Mouse (Mus musculus) olfactory bulb, adult 2 months (tissue): Measurements from ENCODE around the gene Glt28d2. TPM values are rescaled to one million over a fixed set of nuclear protein-coding genes. Genes with fewer than 3 reads are reported as not detected.

ENCODE experiments used
- H3K27ac ChIP-seq: fragments of 200-500 bp; 2 replicates; pipeline ENCODE4 v1.5.1; 2012; ENCODE audit warnings: low read depth, low read length; ENCODE audit not compliant: insufficient read depth
- H3K4me1 ChIP-seq: fragments of 200-500 bp; 2 replicates; pipeline ENCODE4 v1.6.1; 2012; ENCODE audit warnings: low read length; ENCODE audit not compliant: control insufficient read depth, insufficient read depth
- H3K4me3 ChIP-seq: fragments of 200-500 bp; 2 replicates; pipeline ENCODE4 v1.5.1; 2012; ENCODE audit warnings: mild to moderate bottlenecking, low read depth, low read length, moderate library complexity; ENCODE audit not compliant: insufficient read depth
- CTCF ChIP-seq: fragments of 200-500 bp; IDR thresholded peaks from 2 replicates; pipeline ENCODE4 v1.5.1; 2012; ENCODE audit warnings: low read depth, mild to moderate bottlenecking, low read length, moderate library complexity; ENCODE audit not compliant: insufficient read depth
- POLR2A ChIP-seq: fragments of 200-500 bp; IDR thresholded peaks from 2 replicates; pipeline ENCODE4 v1.6.1; 2012; ENCODE audit warnings: mild to moderate bottlenecking, low read depth, low read length, moderate library complexity; ENCODE audit not compliant: insufficient read depth
- WGBS: fragments of 180-500 bp; shearing (Covaris S2); methylation state at CpG from one replicate; pipeline ENCODE4 v1.1.7; 2018; 5-methylcytosine and 5-hydroxymethylcytosine counted together
- polyA plus RNA-seq: library from polyadenylated mRNA; stranded (reverse); fragments of >200 nt; gene quantifications from 2 replicates; pipeline ENCODE4 v1.2.4, GENCODE M21; 2012; ENCODE audit warnings: low replicate concordance; ENCODE audit not compliant: missing spikeins, insufficient read depth, insufficient read length

The Glt28d2 gene
- polyA plus RNA-seq, 1 experiment: not detected

DNA sequence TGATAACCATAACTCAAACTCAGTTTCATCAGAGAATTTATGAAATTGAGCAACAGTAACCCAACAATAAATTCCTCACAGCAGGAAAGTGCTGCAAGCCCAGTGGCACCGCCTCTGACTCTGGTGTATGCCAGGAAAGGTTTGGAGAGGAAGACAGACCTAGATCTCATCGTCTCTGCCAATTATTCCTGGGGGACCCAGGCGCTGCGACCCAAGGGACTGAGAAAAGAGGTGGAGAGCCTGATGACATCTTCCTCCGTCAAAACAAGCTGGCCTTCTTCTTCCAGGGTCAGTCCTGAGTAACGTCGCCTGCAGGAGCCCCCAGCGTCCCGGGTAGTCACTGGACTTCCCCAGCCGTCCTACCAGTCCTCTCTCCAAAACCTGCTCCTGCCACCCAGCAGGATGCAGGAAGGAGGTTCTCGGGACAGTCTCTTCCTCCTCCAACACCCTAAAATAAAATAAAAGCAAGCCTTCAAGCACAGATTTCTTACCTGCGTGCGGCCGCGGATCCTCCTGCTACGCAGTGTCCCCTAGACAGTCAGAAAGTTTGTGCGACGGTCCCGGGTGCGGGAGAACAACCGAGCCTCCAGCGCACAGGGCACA lies 579 bp downstream of the Glt28d2 start:
- 10% methylated on average over 22 of the region's 22 CpGs for WGBS
- no peak for TF ChIP-seq POLR2A
- TF ChIP-seq CTCF: no peak
- no peak overlapping the region for H3K27ac ChIP-seq
- peaks cover 16% of the 10 kb centered on the region for H3K4me1 ChIP-seq
- H3K4me3 ChIP-seq: peak overlapping the region; percentile 54

- 73% methylated on average over 1 of the region's 1 CpGs for WGBS
- Histone ChIP-seq H3K4me1 (peaks cover 16% of the 10 kb centered on the region), H3K27ac (no peak overlapping the region), H3K4me3 (no peak overlapping the region)
- TF ChIP-seq POLR2A: no peak
- no peak for TF ChIP-seq CTCF
These were observed 1.4 kb downstream of the Glt28d2 start for GRCm38 (mm10) chr3:85885906-85886305.

DNA sequence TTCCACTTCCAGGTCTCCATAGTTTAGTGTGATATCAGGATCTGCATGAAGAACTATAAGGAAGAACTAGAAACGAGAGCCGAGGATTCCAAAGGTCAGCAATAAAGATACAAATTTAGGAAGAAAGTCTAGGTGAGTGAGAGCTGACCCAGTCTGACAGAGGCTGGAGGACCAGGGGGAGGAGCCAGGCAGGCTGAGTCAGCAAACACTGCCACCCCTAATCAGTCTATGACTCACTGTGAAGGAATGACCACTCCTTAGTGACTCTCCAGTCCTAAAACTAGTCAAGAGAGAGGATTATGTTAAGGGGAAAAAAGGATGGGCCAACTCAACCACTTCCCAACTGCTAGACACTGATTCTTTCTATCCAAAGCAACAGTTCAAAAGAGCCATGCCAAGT lies 6.6 kb downstream of the Glt28d2 start:
- no peak overlapping the region for H3K4me3 ChIP-seq
- no peaks in the 10 kb centered on the region for H3K4me1 ChIP-seq
- 99% methylated on average over 2 of the region's 2 CpGs for WGBS
- TF ChIP-seq POLR2A (no peak), CTCF (no peak)
- H3K27ac ChIP-seq: no peak overlapping the region

DNA sequence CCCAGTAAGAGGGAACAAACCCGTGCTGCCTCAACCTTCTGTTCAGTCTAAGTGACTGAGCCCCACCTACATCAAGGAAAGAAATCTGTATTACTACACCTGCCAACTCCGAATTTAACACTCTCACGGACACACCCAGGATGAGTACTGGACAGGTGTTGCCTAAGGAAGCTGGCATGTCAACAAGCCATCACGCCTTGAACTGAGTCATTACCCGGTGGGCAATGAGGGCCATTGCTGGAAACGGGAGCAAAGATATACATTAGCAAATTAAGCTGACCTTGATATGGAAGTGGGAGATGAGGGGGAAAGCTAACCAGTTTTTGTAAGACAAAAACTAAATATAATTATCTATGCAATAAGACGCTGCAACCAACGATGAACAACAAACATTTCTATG lies 7.2 kb downstream of the Glt28d2 start:
- TF ChIP-seq POLR2A: no peak
- no peak for TF ChIP-seq CTCF
- H3K4me1 ChIP-seq: no peaks in the 10 kb centered on the region
- no peak overlapping the region for H3K27ac ChIP-seq
- H3K4me3 ChIP-seq: no peak overlapping the region
- WGBS: 95% methylated on average over 8 of the region's 8 CpGs

DNA sequence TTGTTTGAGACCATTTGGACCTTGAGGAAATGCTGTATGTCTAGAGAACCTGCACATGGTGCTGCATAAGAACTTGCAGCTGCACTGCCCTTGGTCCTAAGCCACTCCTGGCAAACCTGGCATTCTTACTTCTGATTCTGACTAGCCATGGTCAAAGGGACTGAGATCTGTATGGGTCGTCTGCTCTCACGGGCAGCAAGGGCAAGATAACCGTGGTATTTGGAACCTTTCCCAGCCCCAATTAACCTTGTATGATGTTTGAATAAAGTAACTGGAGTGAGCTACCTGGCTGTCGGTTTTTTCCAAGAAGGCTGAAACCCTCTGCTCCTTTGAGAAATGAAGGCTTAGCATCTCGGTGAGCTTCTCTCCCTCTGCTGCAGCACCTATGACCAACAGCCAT lies 8.4 kb downstream of the Glt28d2 start:
- no peaks in the 10 kb centered on the region for H3K4me1 ChIP-seq
- H3K27ac ChIP-seq: no peak overlapping the region
- 82% methylated on average over 5 of the region's 5 CpGs for WGBS
- H3K4me3 ChIP-seq: no peak overlapping the region
- TF ChIP-seq POLR2A (no peak), CTCF (no peak)

DNA sequence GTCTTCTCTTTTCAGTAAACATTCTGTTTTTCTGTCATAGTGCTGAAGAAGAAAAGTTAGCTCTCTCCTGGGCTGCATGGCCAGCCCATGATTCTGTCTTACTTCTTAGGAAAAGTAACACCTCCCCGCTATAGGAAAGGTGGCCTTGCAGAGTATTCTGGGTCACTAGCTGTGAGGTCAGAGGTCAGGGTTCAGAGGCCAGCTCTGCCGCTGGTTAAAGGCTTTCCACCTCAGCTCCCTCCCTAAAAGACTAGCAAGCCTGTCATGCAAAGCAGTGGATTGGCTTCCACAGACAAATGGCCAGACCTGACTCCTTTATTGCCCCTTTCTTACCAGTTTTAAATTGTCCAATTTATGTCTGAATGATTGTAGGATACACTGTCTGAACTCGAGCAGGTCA lies 23.3 kb downstream of the Glt28d2 start:
- H3K27ac ChIP-seq: no peak overlapping the region
- 66% methylated on average over 3 of the region's 3 CpGs for WGBS
- no peak for TF ChIP-seq CTCF
- no peak for TF ChIP-seq POLR2A
- H3K4me3 ChIP-seq: no peak overlapping the region
- H3K4me1 ChIP-seq: no peaks in the 10 kb centered on the region

DNA sequence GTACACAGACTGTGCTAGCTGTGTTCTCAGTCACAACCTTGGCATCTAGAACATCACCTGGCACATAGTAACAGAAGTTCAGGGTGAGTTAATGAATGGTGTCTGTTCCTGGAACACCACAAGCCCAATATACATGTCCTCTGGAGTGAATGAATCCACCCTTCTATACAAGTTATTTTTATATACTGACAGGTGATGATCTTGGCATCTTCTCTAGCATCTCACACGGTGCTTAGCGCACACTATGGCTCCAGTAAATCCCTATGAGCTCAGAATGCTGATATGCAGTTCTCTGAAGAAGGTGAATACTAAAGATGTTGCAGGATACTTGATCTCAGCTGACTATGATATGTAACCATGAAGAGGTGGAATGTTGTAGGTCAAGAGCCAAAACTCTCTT lies 24.4 kb downstream of the Glt28d2 start:
- H3K27ac ChIP-seq: no peak overlapping the region
- H3K4me1 ChIP-seq: no peaks in the 10 kb centered on the region
- no peak overlapping the region for H3K4me3 ChIP-seq
- no peak for TF ChIP-seq CTCF
- TF ChIP-seq POLR2A: no peak
- 86% methylated on average over 2 of the region's 2 CpGs for WGBS

- Histone ChIP-seq H3K4me1 (0 out of 2 replicates have a peak, but pooled peaks cover under 1% of the 10 kb centered on the region), H3K27ac (no peak overlapping the region), H3K4me3 (no peak overlapping the region)
- 91% methylated on average over 5 of the region's 5 CpGs for WGBS
- no peak for TF ChIP-seq CTCF
- no peak for TF ChIP-seq POLR2A
These were observed 26.3 kb downstream of the Glt28d2 start for GRCm38 (mm10) chr3:85860996-85861395.

- Histone ChIP-seq H3K4me3 (no peak overlapping the region), H3K27ac (no peak overlapping the region), H3K4me1 (peaks cover 7% of the 10 kb centered on the region; the same call in 1 of the 2 replicates)
- TF ChIP-seq CTCF: no peak
- TF ChIP-seq POLR2A: no peak
- WGBS: 75% methylated on average over 6 of the region's 6 CpGs
These were observed 28.0 kb downstream of the Glt28d2 start for GRCm38 (mm10) chr3:85859311-85859710.
